Mouse (Mus musculus): ENCODE measurements around the gene Vegfc. TPM values are rescaled to one million over a fixed set of nuclear protein-coding genes. Genes with fewer than 3 reads are reported as not detected.
A peak's percentile ranks its signal among the peaks of the same experiment; 100 is the strongest.

The Vegfc gene
- polyA plus RNA-seq (2015; fragmentation: Nextera tagmentation; extraction: Ambion mirVana) = 4.6 and 5.9 TPM in 2 replicates

GRCm38 (mm10) chr8:54077271-54078120, at the start of gene Vegfc:
TSS of gene Vegfc (plus strand) at chr8:54077606.
- peak within 1 kb of the TSS; percentile 88 for H3K4me3 ChIP-seq
- under 1% methylated on average over 61 of the region's 79 CpGs for WGBS
- peak; percentile 89 for ATAC-seq (ENCODE audit: low read depth)

GRCm38 (mm10) chr8:54034584-54034983, 42.8 kb upstream of the Vegfc start:
- no peak for ATAC-seq (ENCODE audit: low read depth)
- Histone ChIP-seq H3K36me3 (no peaks in the 10 kb centered on the region), H3K9ac (no peak overlapping the region), H3K4me1 (replicated peaks) (no peaks in the 10 kb centered on the region), H3K4me3 (no peak overlapping the region), H3K27me3 (no peaks in the 10 kb centered on the region), H3K27ac (replicated peaks) (no peak overlapping the region), H3K9me3 (no peaks in the 10 kb centered on the region), H3K4me2 (no peak overlapping the region)
- WGBS = 72% methylated on average over 1 of the region's 1 CpGs

More at GRCm38 (mm10) chr8:54077271-54078120, at the start of gene Vegfc:
- Histone ChIP-seq H3K9ac (peak within 1 kb of the TSS; percentile 86), H3K36me3 (no peaks in the 10 kb centered on the region), H3K4me2 (peak within 1 kb of the TSS; percentile 82), H3K9me3 (no peaks in the 10 kb centered on the region), H3K27ac (replicated peaks) (peak within 1 kb of the TSS; percentile 83), H3K27me3 (no peaks in the 10 kb centered on the region), H3K4me1 (replicated peaks) (peaks cover 18% of the 10 kb centered on the region)

- Histone ChIP-seq H3K4me1 (replicated peaks) (0 out of 2 replicates have a peak, but pooled peaks cover 3% of the 10 kb centered on the region), H3K4me3 (no peak overlapping the region), H3K9ac (no peak overlapping the region), H3K27ac (replicated peaks) (no peak overlapping the region), H3K27me3 (no peaks in the 10 kb centered on the region), H3K4me2 (no peak overlapping the region), H3K9me3 (no peaks in the 10 kb centered on the region), H3K36me3 (no peaks in the 10 kb centered on the region)
- WGBS = 49% methylated on average over 1 of the region's 1 CpGs
- ATAC-seq (ENCODE audit: low read depth) = no peak
These were observed 34.8 kb upstream of the Vegfc start for GRCm38 (mm10) chr8:54042601-54043000.

GRCm38 (mm10) chr8:54043468-54043867, 33.9 kb upstream of the Vegfc start:
- Histone ChIP-seq H3K36me3 (no peaks in the 10 kb centered on the region), H3K9me3 (no peaks in the 10 kb centered on the region), H3K27me3 (no peaks in the 10 kb centered on the region), H3K4me1 (replicated peaks) (0 out of 2 replicates have a peak, but pooled peaks cover 3% of the 10 kb centered on the region), H3K9ac (no peak overlapping the region), H3K4me2 (no peak overlapping the region), H3K27ac (replicated peaks) (no peak overlapping the region), H3K4me3 (no peak overlapping the region)
- ATAC-seq (ENCODE audit: low read depth) = no peak
- whole genome bisulfite sequencing = 79% methylated on average over 1 of the region's 1 CpGs

- no peak overlapping the region for H3K9ac ChIP-seq
- no peak overlapping the region for H3K4me2 ChIP-seq
- 11% methylated on average over 1 of the region's 1 CpGs for WGBS
- H3K27ac ChIP-seq (replicated peaks) = no peak overlapping the region
- no peaks in the 10 kb centered on the region for H3K9me3 ChIP-seq
- H3K36me3 ChIP-seq = no peaks in the 10 kb centered on the region
- H3K4me3 ChIP-seq = no peak overlapping the region
- ATAC-seq (ENCODE audit: low read depth) = no peak
- H3K27me3 ChIP-seq = no peaks in the 10 kb centered on the region
- H3K4me1 ChIP-seq (replicated peaks) = no peaks in the 10 kb centered on the region; the same call in 1 of the 2 replicates
These were observed 24.2 kb upstream of the Vegfc start for GRCm38 (mm10) chr8:54053210-54053609.

GRCm38 (mm10) chr8:54065492-54065891, 11.9 kb upstream of the Vegfc start:
- no peaks in the 10 kb centered on the region for H3K27me3 ChIP-seq
- no peaks in the 10 kb centered on the region for H3K36me3 ChIP-seq
- no peak overlapping the region for H3K4me2 ChIP-seq
- H3K4me3 ChIP-seq = no peak overlapping the region
- no peaks in the 10 kb centered on the region for H3K9me3 ChIP-seq
- H3K27ac ChIP-seq (replicated peaks) = no peak overlapping the region
- no peak for ATAC-seq (ENCODE audit: low read depth)
- WGBS = 72% methylated on average over 4 of the region's 4 CpGs
- H3K4me1 ChIP-seq (replicated peaks) = no peaks in the 10 kb centered on the region
- H3K9ac ChIP-seq = no peak overlapping the region

GRCm38 (mm10) chr8:54076301-54076700, 1.1 kb upstream of the Vegfc start:
- Histone ChIP-seq H3K9me3 (no peaks in the 10 kb centered on the region), H3K4me2 (peak overlapping the region; percentile 82), H3K27ac (replicated peaks) (no peak overlapping the region), H3K9ac (peak overlapping the region; percentile 86; the same call in 1 of the 2 replicates), H3K27me3 (no peaks in the 10 kb centered on the region), H3K36me3 (no peaks in the 10 kb centered on the region), H3K4me1 (replicated peaks) (peaks cover 18% of the 10 kb centered on the region), H3K4me3 (peak overlapping the region; percentile 88)
- no peak for ATAC-seq (ENCODE audit: low read depth)
- WGBS = 63% methylated on average over 1 of the region's 1 CpGs

- peak overlapping the region; percentile 82 for H3K4me2 ChIP-seq
- peaks cover 18% of the 10 kb centered on the region for H3K4me1 ChIP-seq (replicated peaks)
- H3K27me3 ChIP-seq = no peaks in the 10 kb centered on the region
- 0% methylated on average over 10 of the region's 28 CpGs for WGBS
- no peaks in the 10 kb centered on the region for H3K36me3 ChIP-seq
- no peaks in the 10 kb centered on the region for H3K9me3 ChIP-seq
- peak overlapping the region; percentile 86 for H3K9ac ChIP-seq
- peak; percentile 93 for ATAC-seq (ENCODE audit: low read depth)
- peak overlapping the region; percentile 83 for H3K27ac ChIP-seq (replicated peaks)
- H3K4me3 ChIP-seq = peak overlapping the region; percentile 88
These were observed 575 bp upstream of the Vegfc start for GRCm38 (mm10) chr8:54076791-54077270.

GRCm38 (mm10) chr8:54078121-54078440, 675 bp downstream of the Vegfc start:
- H3K4me3 ChIP-seq = peak overlapping the region; percentile 88
- 0% methylated on average over 1 of the region's 1 CpGs for WGBS

GRCm38 (mm10) chr8:54079001-54079400, 1.6 kb downstream of the Vegfc start:
- no peaks in the 10 kb centered on the region for H3K36me3 ChIP-seq
- no peaks in the 10 kb centered on the region for H3K9me3 ChIP-seq
- ATAC-seq (ENCODE audit: low read depth) = no peak
- H3K27ac ChIP-seq (replicated peaks) = no peak overlapping the region
- H3K4me1 ChIP-seq (replicated peaks) = peaks cover 18% of the 10 kb centered on the region
- peak overlapping the region; percentile 14; the same call in 1 of the 2 replicates for H3K4me3 ChIP-seq
- H3K4me2 ChIP-seq = peak overlapping the region; percentile 82
- 47% methylated on average over 11 of the region's 11 CpGs for WGBS
- no peaks in the 10 kb centered on the region for H3K27me3 ChIP-seq
- H3K9ac ChIP-seq = no peak overlapping the region

More at GRCm38 (mm10) chr8:54078121-54078440, 675 bp downstream of the Vegfc start:
- Histone ChIP-seq H3K9ac (peak overlapping the region; percentile 86), H3K4me1 (replicated peaks) (peaks cover 18% of the 10 kb centered on the region), H3K27me3 (no peaks in the 10 kb centered on the region), H3K27ac (replicated peaks) (no peak overlapping the region), H3K4me2 (peak overlapping the region; percentile 82), H3K9me3 (no peaks in the 10 kb centered on the region), H3K36me3 (no peaks in the 10 kb centered on the region)
- no peak for ATAC-seq (ENCODE audit: low read depth)

GRCm38 (mm10) chr8:54079601-54080000, 2.2 kb downstream of the Vegfc start:
- Histone ChIP-seq H3K27ac (replicated peaks) (no peak overlapping the region), H3K4me1 (replicated peaks) (peaks cover 18% of the 10 kb centered on the region), H3K4me3 (no peak overlapping the region), H3K9ac (no peak overlapping the region), H3K4me2 (no peak overlapping the region), H3K36me3 (no peaks in the 10 kb centered on the region), H3K27me3 (no peaks in the 10 kb centered on the region), H3K9me3 (no peaks in the 10 kb centered on the region)
- no peak for ATAC-seq (ENCODE audit: low read depth)

- no peak overlapping the region for H3K9ac ChIP-seq
- H3K4me3 ChIP-seq = no peak overlapping the region
- H3K4me1 ChIP-seq (replicated peaks) = no peaks in the 10 kb centered on the region
- no peak overlapping the region for H3K4me2 ChIP-seq
- H3K27me3 ChIP-seq = no peaks in the 10 kb centered on the region
- no peak overlapping the region for H3K27ac ChIP-seq (replicated peaks)
- no peak for ATAC-seq (ENCODE audit: low read depth)
- no peaks in the 10 kb centered on the region for H3K9me3 ChIP-seq
- no peaks in the 10 kb centered on the region for H3K36me3 ChIP-seq
- 87% methylated on average over 6 of the region's 6 CpGs for WGBS
These were observed 8.5 kb downstream of the Vegfc start for GRCm38 (mm10) chr8:54085896-54086295.
